In genomic region chr3:129289536-129289935, GRCm38 (mm10) we compare ENCODE assay signal across 25 mouse cellular contexts. TPM values are rescaled to one million over a fixed set of nuclear protein-coding genes. Genes with fewer than 3 reads are reported as not detected.
"Had no signal": no experiment of that assay in that cellular context is flagged by ENCODE, and none has a peak within 500 bp of the region (broad histone marks: within the 10 kb centered on the region; RNA-seq: fewer than 3 reads in every experiment).

No protein-coding gene starts in this region.

- H3K27ac ChIP-seq: layer of hippocampus, adult 2 months; limb, embryonic 10.5 days; limb, embryonic 13.5 days; liver, embryonic 12.5 days; liver, embryonic 15.5 days; lung, embryonic 15.5 days; neural tube, embryonic 12.5 days; neural tube, embryonic 15.5 days; stomach, postnatal 0 days had no signal

- H3K4me1 ChIP-seq: limb, embryonic 13.5 days; liver, embryonic 12.5 days; liver, embryonic 15.5 days; lung, embryonic 15.5 days; neural tube, embryonic 12.5 days; neural tube, embryonic 15.5 days had no signal

- H3K9ac ChIP-seq: limb, embryonic 13.5 days; liver, embryonic 12.5 days; liver, embryonic 15.5 days; lung, embryonic 15.5 days; neural tube, embryonic 12.5 days; neural tube, embryonic 15.5 days had no signal

- H3K36me3 ChIP-seq: limb, embryonic 10.5 days; limb, embryonic 13.5 days; liver, embryonic 12.5 days; liver, embryonic 15.5 days; neural tube, embryonic 12.5 days; neural tube, embryonic 15.5 days had no signal

- H3K9me3 ChIP-seq: limb, embryonic 10.5 days; limb, embryonic 13.5 days; liver, embryonic 12.5 days; liver, embryonic 15.5 days; lung, embryonic 15.5 days; neural tube, embryonic 12.5 days; neural tube, embryonic 15.5 days had no signal

- H3K4me3 ChIP-seq: layer of hippocampus, adult 2 months; limb, embryonic 10.5 days; limb, embryonic 13.5 days; liver, embryonic 12.5 days; liver, embryonic 15.5 days; lung, embryonic 15.5 days; neural tube, embryonic 12.5 days; neural tube, embryonic 15.5 days had no signal

- H3K4me2 ChIP-seq: limb, embryonic 13.5 days; liver, embryonic 12.5 days; liver, embryonic 15.5 days; lung, embryonic 15.5 days; midbrain, embryonic 11.5 days; neural tube, embryonic 12.5 days; neural tube, embryonic 15.5 days had no signal

- H3K27me3 ChIP-seq: limb, embryonic 13.5 days; liver, embryonic 12.5 days; liver, embryonic 15.5 days; lung, embryonic 15.5 days; neural tube, embryonic 12.5 days; neural tube, embryonic 15.5 days had no signal

- ATAC-seq: inflammation-experienced regulatory T-cells, adult 6 months; intestine, embryonic 16.5 days; liver, embryonic 12.5 days had no signal

- DNase-seq: layer of hippocampus, adult 9-11 months; liver; lung, adult 18-20 months; lung, postnatal 14 days; lung, postnatal 4 days; midbrain, embryonic 14.5 days; right cerebral cortex, adult 18-20 months; right cerebral cortex, postnatal 14 days; right cerebral cortex, postnatal 4 days; thymus, adult 2 months; thymus, postnatal 14 days; thymus, postnatal 4 days had no signal

RNA-seq across cellular contexts. Expression of gene Enpep, which starts 43.0 kb away (rescaled TPM):
- total RNA-seq: megakaryocyte progenitor cell, adult 5-6 weeks had no signal
- polyA plus RNA-seq: inflammation-experienced regulatory T-cells, adult 6 months had no signal
